In the genomic region with DNA sequence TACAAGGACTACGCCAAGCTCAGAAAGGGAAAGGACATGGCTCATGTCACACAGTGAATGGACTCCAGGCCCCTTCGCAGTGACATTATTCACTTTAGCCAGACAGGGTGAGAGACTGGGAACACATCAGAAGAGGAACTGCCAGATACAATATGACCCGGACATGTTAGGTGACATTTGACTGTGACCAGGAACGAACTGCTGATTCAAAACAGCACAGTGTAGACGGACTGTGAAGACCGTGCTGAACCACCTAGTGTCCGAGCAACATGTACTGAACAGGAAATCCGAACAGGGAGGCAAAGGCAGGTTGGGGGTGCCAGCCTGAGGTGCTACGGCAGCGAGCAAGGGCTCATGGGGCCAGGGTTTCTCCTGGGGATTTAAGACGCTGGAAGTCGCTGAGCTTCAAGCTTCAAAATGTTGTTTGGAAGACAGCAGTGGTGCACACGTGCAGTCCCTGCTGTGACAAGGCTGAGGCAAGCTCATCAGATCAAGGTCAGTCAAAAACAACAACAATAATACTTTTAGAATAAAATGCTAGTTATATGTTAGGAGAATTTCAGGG, we compare ENCODE assay signal across 18 mouse cellular contexts. TPM values are rescaled to one million over a fixed set of nuclear protein-coding genes. Genes with fewer than 3 reads are reported as not detected.
"Had no signal": no experiment of that assay in that cellular context is flagged by ENCODE, and none has a peak within 500 bp of the region (broad histone marks: within the 10 kb centered on the region; RNA-seq: fewer than 3 reads in every experiment).

No protein-coding gene starts in this region.

- H3K9me3 ChIP-seq: neural tube, embryonic 12.5 days; neural tube, embryonic 13.5 days; stomach, embryonic 15.5 days had no signal

- H3K4me1 ChIP-seq: stomach, embryonic 15.5 days had no signal

- H3K4me2 ChIP-seq: neural tube, embryonic 12.5 days; neural tube, embryonic 13.5 days had no signal

- DNase-seq: retina, postnatal 1 day; right cerebral cortex, adult 18-20 months; right cerebral cortex, postnatal 14 days; right cerebral cortex, postnatal 25 days; right cerebral cortex, postnatal 4 days; spleen, adult 18-20 months; thymus, adult 18-20 months; thymus, adult 2 months; thymus, postnatal 14 days; thymus, postnatal 25 days; thymus, postnatal 36 days; thymus, postnatal 4 days had no signal

- H3K27ac ChIP-seq: neural tube, embryonic 12.5 days; neural tube, embryonic 13.5 days; stomach, embryonic 15.5 days; stomach, postnatal 0 days had no signal

- H3K36me3 ChIP-seq: neural tube, embryonic 12.5 days; neural tube, embryonic 13.5 days; stomach, embryonic 15.5 days had no signal

- H3K9ac ChIP-seq: neural tube, embryonic 12.5 days; neural tube, embryonic 13.5 days; stomach, embryonic 15.5 days had no signal

- H3K4me3 ChIP-seq: neural tube, embryonic 12.5 days; neural tube, embryonic 13.5 days; stomach, embryonic 15.5 days had no signal

RNA-seq across cellular contexts. Expression of a gene that starts 33.4 kb away (rescaled TPM):
- total RNA-seq: neutrophil, adult 5-6 weeks had no signal
- polyA plus RNA-seq: neural tube, embryonic 13.5 days; neural tube, embryonic 14.5 days had no signal
